Mouse (Mus musculus): ENCODE measurements around the gene Carmil1. TPM values are rescaled to one million over a fixed set of nuclear protein-coding genes. Genes with fewer than 3 reads are reported as not detected.

The Carmil1 gene
- polyA plus RNA-seq, 1 experiment = 4.4 TPM

DNA sequence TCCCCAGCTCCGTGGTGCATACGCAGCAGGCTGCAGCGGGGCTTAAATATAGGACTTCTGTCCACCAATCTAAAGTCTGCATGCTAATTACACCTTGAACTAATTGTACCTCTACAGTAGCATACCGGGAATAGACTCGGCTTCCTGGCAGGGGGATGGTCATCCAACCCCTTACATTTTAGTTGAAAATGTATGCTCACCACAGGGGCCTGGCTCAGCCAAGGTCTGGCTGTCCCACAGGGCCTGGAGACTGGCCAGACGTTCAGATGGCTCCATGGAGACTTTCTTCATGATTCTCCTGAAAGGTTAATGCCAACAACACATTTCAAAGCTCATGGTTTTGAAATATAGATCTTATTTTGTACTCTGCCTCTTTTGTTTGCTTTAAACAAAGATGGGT, 125.4 kb downstream of the Carmil1 start:
- no peak overlapping the region for H3ac ChIP-seq (ENCODE audit: control insufficient read depth, insufficient read length, low read depth)
- no peaks in the 10 kb centered on the region for H3K36me3 ChIP-seq (ENCODE audit: control insufficient read depth, insufficient read depth)
- TF ChIP-seq CEBPB (IDR thresholded peaks at IDR 0.05; ENCODE audit: low read depth) (no peak), FOSL1 (IDR thresholded peaks at IDR 0.05; ENCODE audit: insufficient read depth, low read length, poor library complexity, severe bottlenecking) (no peak), CTCF (IDR thresholded peaks at IDR 0.05; ENCODE audit: control insufficient read depth, insufficient read depth, insufficient read length) (no peak), USF1 (IDR thresholded peaks at IDR 0.05; ENCODE audit: low read depth) (no peak), MYOD1 (IDR thresholded peaks at IDR 0.05; ENCODE audit: control insufficient read depth, insufficient read length, low read depth) (no peak), MAX (IDR thresholded peaks at IDR 0.05) (no peak), MYOG (IDR thresholded peaks at IDR 0.05; ENCODE audit: control insufficient read depth, extremely low read depth, insufficient read length) (no peak)
- H3K27me3 ChIP-seq (ENCODE audit: control insufficient read depth, insufficient read depth, insufficient read length) = no peaks in the 10 kb centered on the region
- H3K79me2 ChIP-seq (ENCODE audit: control insufficient read depth, insufficient read depth) = no peaks in the 10 kb centered on the region
- H3K79me3 ChIP-seq (ENCODE audit: low read depth) = no peaks in the 10 kb centered on the region
- no peak overlapping the region for H3K4me3 ChIP-seq (ENCODE audit: insufficient read depth, poor library complexity, severe bottlenecking)

DNA sequence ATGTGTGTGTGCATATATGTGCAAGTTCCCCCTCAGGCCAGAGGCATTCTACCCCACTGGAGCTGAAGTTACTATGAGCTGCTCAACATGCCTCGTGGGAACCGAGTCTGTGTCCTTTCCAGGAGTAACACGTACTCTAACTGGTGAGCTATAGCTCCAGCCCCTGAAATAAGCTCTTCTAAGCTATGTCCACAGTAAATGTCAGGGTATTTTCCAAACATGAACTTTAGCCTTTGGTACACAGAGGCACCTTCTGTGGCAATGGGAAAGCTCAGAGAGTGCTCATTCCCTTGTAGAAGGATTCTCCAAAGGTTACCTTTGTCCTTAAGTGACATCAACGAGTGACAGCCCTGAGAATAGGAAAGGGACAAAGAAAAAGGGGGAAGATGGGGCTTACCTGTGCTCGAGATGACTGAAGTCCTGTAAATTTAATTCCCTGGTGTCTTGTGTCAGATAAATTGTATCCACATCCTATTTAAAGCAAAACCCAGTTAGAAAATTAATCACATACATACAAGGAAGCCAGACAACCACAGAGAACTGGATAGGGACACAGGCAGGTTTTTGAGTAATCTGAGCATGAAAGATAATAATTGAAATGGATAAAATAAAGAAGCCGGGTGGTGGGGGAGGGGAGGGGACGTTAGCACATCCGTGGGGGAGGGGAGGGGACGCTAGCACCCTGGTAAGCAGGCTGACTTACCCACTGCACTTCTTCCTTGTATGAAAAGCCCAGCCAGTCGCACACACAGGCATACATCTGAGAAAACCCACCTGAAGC, 126.1 kb downstream of the Carmil1 start:
- TF ChIP-seq MYOD1 (IDR thresholded peaks at IDR 0.05; ENCODE audit: control insufficient read depth, insufficient read length, low read depth) (no peak), USF1 (IDR thresholded peaks at IDR 0.05; ENCODE audit: low read depth) (no peak), FOSL1 (IDR thresholded peaks at IDR 0.05; ENCODE audit: insufficient read depth, low read length, poor library complexity, severe bottlenecking) (no peak), MYOG (IDR thresholded peaks at IDR 0.05; ENCODE audit: control insufficient read depth, extremely low read depth, insufficient read length) (no peak), CTCF (IDR thresholded peaks at IDR 0.05; ENCODE audit: control insufficient read depth, insufficient read depth, insufficient read length) (no peak)
- Histone ChIP-seq H3ac (ENCODE audit: control insufficient read depth, insufficient read length, low read depth) (no peak overlapping the region), H3K27me3 (ENCODE audit: control insufficient read depth, insufficient read depth, insufficient read length) (no peaks in the 10 kb centered on the region), H3K36me3 (ENCODE audit: control insufficient read depth, insufficient read depth) (no peaks in the 10 kb centered on the region), H3K79me2 (ENCODE audit: control insufficient read depth, insufficient read depth) (no peaks in the 10 kb centered on the region), H3K79me3 (ENCODE audit: low read depth) (no peaks in the 10 kb centered on the region), H3K4me3 (ENCODE audit: insufficient read depth, poor library complexity, severe bottlenecking) (no peak overlapping the region)

DNA sequence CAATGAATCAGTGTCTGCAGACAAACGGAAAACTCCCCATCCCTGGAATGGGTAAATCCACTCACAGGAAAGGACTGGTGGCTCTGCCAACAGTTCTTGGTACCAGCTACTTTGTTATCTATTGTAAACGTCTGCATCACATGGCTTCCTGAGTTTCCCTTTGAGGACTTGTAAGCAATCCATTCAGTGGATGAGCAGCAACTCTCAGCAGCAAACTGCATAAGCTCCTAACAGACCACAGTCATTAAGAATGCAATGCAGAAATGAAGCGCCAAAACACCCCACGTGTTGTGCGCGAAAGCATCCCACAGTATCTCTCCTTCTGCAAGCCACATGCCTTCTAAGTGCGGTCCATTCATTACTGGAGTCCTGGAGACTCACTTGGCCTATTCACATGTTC, 128.0 kb downstream of the Carmil1 start:
- Histone ChIP-seq H3ac (ENCODE audit: control insufficient read depth, insufficient read length, low read depth) (no peak overlapping the region), H3K79me3 (ENCODE audit: low read depth) (no peaks in the 10 kb centered on the region), H3K36me3 (ENCODE audit: control insufficient read depth, insufficient read depth) (no peaks in the 10 kb centered on the region), H3K4me3 (ENCODE audit: insufficient read depth, poor library complexity, severe bottlenecking) (no peak overlapping the region), H3K27me3 (ENCODE audit: control insufficient read depth, insufficient read depth, insufficient read length) (no peaks in the 10 kb centered on the region), H3K79me2 (ENCODE audit: control insufficient read depth, insufficient read depth) (no peaks in the 10 kb centered on the region)
- TF ChIP-seq MAX (IDR thresholded peaks at IDR 0.05) (no peak), CEBPB (IDR thresholded peaks at IDR 0.05; ENCODE audit: low read depth) (no peak), USF1 (IDR thresholded peaks at IDR 0.05; ENCODE audit: low read depth) (no peak), MYOG (IDR thresholded peaks at IDR 0.05; ENCODE audit: control insufficient read depth, extremely low read depth, insufficient read length) (no peak), MYOD1 (IDR thresholded peaks at IDR 0.05; ENCODE audit: control insufficient read depth, insufficient read length, low read depth) (no peak), FOSL1 (IDR thresholded peaks at IDR 0.05; ENCODE audit: insufficient read depth, low read length, poor library complexity, severe bottlenecking) (no peak)

DNA sequence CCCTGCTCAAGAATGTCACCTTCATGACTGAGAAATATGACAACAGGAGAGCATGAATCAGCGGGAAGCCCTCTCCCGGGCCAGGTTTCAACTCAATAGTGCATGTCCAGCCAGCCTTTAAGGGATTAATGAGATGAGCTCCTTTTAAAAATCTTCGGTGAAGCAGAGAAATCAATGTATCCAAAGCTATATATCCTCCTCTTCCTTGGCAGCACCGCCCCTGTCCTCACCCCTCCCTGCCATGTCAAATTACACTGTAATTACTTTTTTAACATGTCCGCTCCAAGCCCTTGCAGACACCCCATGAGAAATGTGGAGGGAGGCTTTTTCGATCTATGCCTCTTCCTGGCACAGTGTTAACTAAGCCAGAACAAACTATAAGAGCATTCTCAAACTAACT, 129.3 kb downstream of the Carmil1 start:
- H3K79me2 ChIP-seq (ENCODE audit: control insufficient read depth, insufficient read depth) = no peaks in the 10 kb centered on the region
- no peaks in the 10 kb centered on the region for H3K36me3 ChIP-seq (ENCODE audit: control insufficient read depth, insufficient read depth)
- H3ac ChIP-seq (ENCODE audit: control insufficient read depth, insufficient read length, low read depth) = no peak overlapping the region
- no peak overlapping the region for H3K4me3 ChIP-seq (ENCODE audit: insufficient read depth, poor library complexity, severe bottlenecking)
- no peak for TF ChIP-seq MYOD1 (IDR thresholded peaks at IDR 0.05; ENCODE audit: control insufficient read depth, insufficient read length, low read depth)
- no peak for TF ChIP-seq USF1 (IDR thresholded peaks at IDR 0.05; ENCODE audit: low read depth)
- TF ChIP-seq FOSL1 (IDR thresholded peaks at IDR 0.05; ENCODE audit: insufficient read depth, low read length, poor library complexity, severe bottlenecking) = no peak
- H3K79me3 ChIP-seq (ENCODE audit: low read depth) = no peaks in the 10 kb centered on the region
- no peaks in the 10 kb centered on the region for H3K27me3 ChIP-seq (ENCODE audit: control insufficient read depth, insufficient read depth, insufficient read length)

DNA sequence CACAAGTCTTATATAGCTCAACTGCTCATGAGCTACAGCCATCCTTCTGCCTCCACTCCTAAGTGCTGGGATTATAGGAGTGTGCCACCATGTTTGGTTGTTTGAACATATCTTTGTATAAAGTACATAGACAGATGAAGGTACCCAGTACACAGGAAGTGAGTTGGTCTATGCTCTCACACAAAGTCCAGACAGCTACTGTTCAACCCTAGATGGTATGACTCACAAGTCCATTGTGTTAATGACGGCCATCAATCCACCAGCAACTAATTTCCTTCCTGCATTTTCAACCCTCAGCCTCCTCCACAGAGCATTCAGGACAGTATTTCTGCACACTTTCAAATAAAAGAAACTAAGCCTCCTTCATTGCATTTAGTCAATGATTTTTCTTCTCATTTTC, 132.0 kb downstream of the Carmil1 start:
- no peak for TF ChIP-seq MYOG (IDR thresholded peaks at IDR 0.05; ENCODE audit: control insufficient read depth, extremely low read depth, insufficient read length)
- TF ChIP-seq MYOD1 (IDR thresholded peaks at IDR 0.05; ENCODE audit: control insufficient read depth, insufficient read length, low read depth) = no peak
- TF ChIP-seq USF1 (IDR thresholded peaks at IDR 0.05; ENCODE audit: low read depth) = no peak
- TF ChIP-seq CEBPB (IDR thresholded peaks at IDR 0.05; ENCODE audit: low read depth) = no peak
- no peak for TF ChIP-seq MAX (IDR thresholded peaks at IDR 0.05)
- TF ChIP-seq CTCF (IDR thresholded peaks at IDR 0.05; ENCODE audit: control insufficient read depth, insufficient read depth, insufficient read length) = no peak
- no peak for TF ChIP-seq FOSL1 (IDR thresholded peaks at IDR 0.05; ENCODE audit: insufficient read depth, low read length, poor library complexity, severe bottlenecking)
- H3K79me3 ChIP-seq (ENCODE audit: low read depth) = no peaks in the 10 kb centered on the region
- H3K27me3 ChIP-seq (ENCODE audit: control insufficient read depth, insufficient read depth, insufficient read length) = no peaks in the 10 kb centered on the region
- H3K4me3 ChIP-seq (ENCODE audit: insufficient read depth, poor library complexity, severe bottlenecking) = no peak overlapping the region
- no peaks in the 10 kb centered on the region for H3K79me2 ChIP-seq (ENCODE audit: control insufficient read depth, insufficient read depth)
- H3ac ChIP-seq (ENCODE audit: control insufficient read depth, insufficient read length, low read depth) = no peak overlapping the region
- no peaks in the 10 kb centered on the region for H3K36me3 ChIP-seq (ENCODE audit: control insufficient read depth, insufficient read depth)

DNA sequence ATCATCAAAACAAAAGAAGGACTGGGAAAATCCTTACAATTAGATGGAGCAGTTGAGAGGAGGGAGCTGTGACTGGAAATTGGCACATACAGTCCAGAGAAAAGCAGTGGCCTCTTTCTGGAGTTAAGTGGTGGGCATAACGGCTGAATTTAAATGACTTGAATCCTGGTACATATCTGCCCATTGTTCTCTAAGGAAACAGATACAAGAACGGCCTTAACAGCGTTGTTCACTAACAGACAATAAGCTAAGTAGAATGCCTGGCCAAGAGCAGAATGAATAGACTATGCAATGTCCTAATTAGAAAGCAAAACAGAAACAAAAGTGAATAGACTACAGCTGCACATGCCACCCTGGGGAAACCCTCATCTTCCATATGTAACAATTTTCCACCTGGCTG, 133.6 kb downstream of the Carmil1 start:
- H3K4me3 ChIP-seq (ENCODE audit: insufficient read depth, poor library complexity, severe bottlenecking) = no peak overlapping the region
- TF ChIP-seq FOSL1 (IDR thresholded peaks at IDR 0.05; ENCODE audit: insufficient read depth, low read length, poor library complexity, severe bottlenecking) (no peak), USF1 (IDR thresholded peaks at IDR 0.05; ENCODE audit: low read depth) (no peak)
- H3ac ChIP-seq (ENCODE audit: control insufficient read depth, insufficient read length, low read depth) = no peak overlapping the region
- no peaks in the 10 kb centered on the region for H3K27me3 ChIP-seq (ENCODE audit: control insufficient read depth, insufficient read depth, insufficient read length)
- no peaks in the 10 kb centered on the region for H3K79me2 ChIP-seq (ENCODE audit: control insufficient read depth, insufficient read depth)
- H3K79me3 ChIP-seq (ENCODE audit: low read depth) = no peaks in the 10 kb centered on the region
- no peaks in the 10 kb centered on the region for H3K36me3 ChIP-seq (ENCODE audit: control insufficient read depth, insufficient read depth)
